Mouse (Mus musculus) intestine, embryonic 14.5 days (tissue): Measurements from ENCODE around the gene Tyro3. TPM values are rescaled to one million over a fixed set of nuclear protein-coding genes. Genes with fewer than 3 reads are reported as not detected.

ENCODE experiments used
- ATAC-seq: fragments of 200-750 bp; cut with Nextera tagmentation; replicated peaks from 2 replicates; pipeline ENCODE4 v1.8.0; 2017; ENCODE audit warnings: low read depth, moderate number of reproducible peaks, moderate TSS enrichment, moderate library complexity; ENCODE audit not compliant: low FRiP score, low TSS enrichment
- DNase-seq: peaks from one replicate; pipeline ENCODE4 v3.0.0-alpha.2; 2018; ENCODE audit warnings: low spot score
- H3K27ac ChIP-seq: fragments of 300-500 bp; sonication (generic); 2 replicates; pipeline ENCODE4 v1.5.1; 2014; ENCODE audit warnings: low read depth, mild to moderate bottlenecking, control low read depth
- H3K27me3 ChIP-seq: fragments of 300-500 bp; sonication (generic); replicated peaks from 2 replicates; pipeline ENCODE4 v1.6.1; 2014; ENCODE audit warnings: low read length, control low read depth; ENCODE audit not compliant: control insufficient read depth, insufficient read depth
- H3K36me3 ChIP-seq: fragments of 300-500 bp; sonication (generic); 2 replicates; pipeline ENCODE4 v1.6.1; 2014; ENCODE audit warnings: low read length, control low read depth; ENCODE audit not compliant: control insufficient read depth, insufficient read depth
- H3K4me1 ChIP-seq: fragments of 300-500 bp; sonication (generic); replicated peaks from 2 replicates; pipeline ENCODE4 v1.6.1; 2014; ENCODE audit warnings: low read length, control low read depth, mixed read lengths; ENCODE audit not compliant: control insufficient read depth, insufficient read depth
- H3K4me2 ChIP-seq: fragments of 300-500 bp; sonication (generic); 2 replicates; pipeline ENCODE4 v1.6.1; 2014; ENCODE audit warnings: low read length
- H3K4me3 ChIP-seq: fragments of 300-500 bp; sonication (generic); 2 replicates; pipeline ENCODE4 v1.5.1; 2014; ENCODE audit warnings: low read depth, low read length, control low read depth, mixed read lengths
- H3K9ac ChIP-seq: fragments of 300-500 bp; sonication (generic); 2 replicates; pipeline ENCODE4 v1.6.1; 2014; ENCODE audit warnings: mild to moderate bottlenecking, low read length
- H3K9me3 ChIP-seq: fragments of 300-500 bp; sonication (generic); 2 replicates; pipeline ENCODE4 v1.6.1; 2016; ENCODE audit warnings: low read length, control low read depth; ENCODE audit not compliant: control insufficient read depth
- WGBS: fragments of 180-500 bp; shearing (Covaris S2); extraction: QIAGEN DNeasy Blood & Tissue Kit; methylation state at CpG from one replicate; pipeline ENCODE4 v1.1.7; 2014; 5-methylcytosine and 5-hydroxymethylcytosine counted together
- polyA plus RNA-seq: library from polyadenylated mRNA; unstranded; fragments of >200 nt; fragmentation: Nextera tagmentation; extraction: Ambion mirVana; gene quantifications from 2 replicates; pipeline ENCODE4 v1.2.1, GENCODE M21; 2014

The Tyro3 gene
- polyA plus RNA-seq, 1 experiment from 2014 or later = 21.9 TPM

- H3K4me1 ChIP-seq = no peaks in the 10 kb centered on the region
- no peak overlapping the region for H3K27ac ChIP-seq
- H3K27me3 ChIP-seq = no peaks in the 10 kb centered on the region
- H3K4me2 ChIP-seq = no peak overlapping the region
- DNase-seq (no peak), ATAC-seq (no peak)
- no peaks in the 10 kb centered on the region for H3K36me3 ChIP-seq
- 79% methylated on average over 11 of the region's 11 CpGs for WGBS
- H3K9me3 ChIP-seq = no peaks in the 10 kb centered on the region
- H3K4me3 ChIP-seq = no peak overlapping the region
- H3K9ac ChIP-seq = no peak overlapping the region
These were observed 41.0 kb downstream of the Tyro3 start for GRCm38 (mm10) chr2:119838363-119839156.

DNA sequence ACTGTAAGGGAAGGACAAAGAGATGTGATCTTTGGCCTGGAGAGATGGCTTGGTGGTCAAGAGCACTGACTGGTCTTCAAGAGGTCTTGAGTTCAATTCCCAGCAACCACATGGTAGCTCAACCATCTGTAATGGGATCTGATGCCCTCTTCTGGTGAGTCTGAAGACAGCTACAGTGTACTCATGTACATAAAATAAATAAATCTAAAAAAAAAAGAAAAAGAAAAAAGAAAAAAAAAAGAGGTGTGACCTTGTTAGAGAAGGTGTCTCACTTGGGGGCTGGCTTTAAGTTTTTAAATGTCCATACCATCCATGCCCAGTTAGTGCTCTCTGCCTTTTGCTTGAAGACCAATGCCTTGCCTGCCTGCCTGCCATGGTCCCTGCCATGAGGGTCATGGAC is 42.5 kb downstream of the Tyro3 start:
- Histone ChIP-seq H3K4me3 (no peak overlapping the region), H3K9ac (no peak overlapping the region), H3K4me1 (no peaks in the 10 kb centered on the region), H3K27me3 (no peaks in the 10 kb centered on the region), H3K36me3 (no peaks in the 10 kb centered on the region), H3K9me3 (no peaks in the 10 kb centered on the region), H3K27ac (no peak overlapping the region), H3K4me2 (no peak overlapping the region)
- DNase-seq = no peak
- ATAC-seq = no peak

- H3K36me3 ChIP-seq = no peaks in the 10 kb centered on the region
- H3K27me3 ChIP-seq = no peaks in the 10 kb centered on the region
- ATAC-seq (no peak), DNase-seq (no peak)
- no peak overlapping the region for H3K4me3 ChIP-seq
- no peaks in the 10 kb centered on the region for H3K4me1 ChIP-seq
- H3K9ac ChIP-seq = no peak overlapping the region
- no peaks in the 10 kb centered on the region for H3K9me3 ChIP-seq
- H3K4me2 ChIP-seq = no peak overlapping the region
- 69% methylated on average over 6 of the region's 6 CpGs for WGBS
- no peak overlapping the region for H3K27ac ChIP-seq
These were observed 44.5 kb downstream of the Tyro3 start for GRCm38 (mm10) chr2:119842000-119842399.

DNA sequence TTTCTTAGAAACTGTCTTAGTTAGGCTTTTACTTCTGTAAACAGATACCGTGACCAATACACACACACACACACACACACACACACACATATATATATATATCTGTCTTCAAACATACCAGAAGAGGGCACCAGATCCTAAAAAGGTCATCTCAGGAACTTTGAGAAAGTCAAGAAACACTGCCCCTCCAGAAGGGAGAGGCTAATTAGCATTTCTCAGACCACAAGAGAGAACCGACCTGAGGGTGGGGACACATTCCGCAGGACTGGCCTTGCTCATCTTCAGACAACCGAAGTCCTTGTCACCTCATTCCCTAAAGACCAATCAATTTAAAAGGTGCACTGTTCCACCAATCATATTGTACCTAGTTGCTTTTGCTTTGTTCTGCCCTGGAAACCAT is 46.0 kb downstream of the Tyro3 start:
- H3K4me2 ChIP-seq = no peak overlapping the region
- DNase-seq = no peak

DNA sequence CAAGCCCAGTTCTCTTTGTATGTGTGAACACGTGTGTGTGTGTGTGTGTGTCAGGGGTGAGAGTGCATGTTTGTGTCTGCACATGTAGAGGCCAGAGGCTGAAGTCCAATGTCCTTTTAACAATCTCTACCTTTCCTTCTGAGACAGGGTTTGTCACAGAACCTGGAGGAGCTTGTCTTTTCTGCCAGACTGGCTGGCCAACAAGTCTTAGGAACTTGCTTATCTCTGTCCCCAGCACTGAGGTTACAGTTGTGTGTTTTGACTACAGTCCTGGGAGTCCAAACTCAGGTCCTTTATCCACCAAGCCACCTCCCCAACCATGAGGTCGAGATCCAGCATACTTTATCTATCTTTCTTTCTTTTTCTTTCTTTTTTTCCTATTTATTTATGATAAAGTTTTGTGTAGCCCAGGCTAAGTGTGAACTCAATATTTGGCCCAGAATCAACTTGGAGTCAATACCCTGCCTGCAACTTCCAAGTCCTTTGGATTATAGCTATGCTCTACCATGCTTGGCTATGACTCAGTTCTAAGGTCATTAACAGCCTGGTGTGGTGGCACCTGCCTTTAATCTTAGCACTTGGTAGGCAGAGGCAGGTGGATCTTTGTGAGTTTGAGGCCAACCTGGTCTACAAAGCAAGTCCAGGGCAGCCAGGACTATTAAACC is 48.5 kb downstream of the Tyro3 start:
- H3K36me3 ChIP-seq = no peaks in the 10 kb centered on the region
- H3K9me3 ChIP-seq = no peaks in the 10 kb centered on the region
- no peaks in the 10 kb centered on the region for H3K4me1 ChIP-seq
- H3K27ac ChIP-seq = no peak overlapping the region
- DNase-seq (no peak), ATAC-seq (no peak)
- 84% methylated on average over 2 of the region's 2 CpGs for WGBS
- no peaks in the 10 kb centered on the region for H3K27me3 ChIP-seq
- H3K4me2 ChIP-seq = no peak overlapping the region
- no peak overlapping the region for H3K4me3 ChIP-seq
- no peak overlapping the region for H3K9ac ChIP-seq

More for the DNA sequence above, 46.0 kb downstream of the Tyro3 start:
- no peak for ATAC-seq
- Histone ChIP-seq H3K4me1 (no peaks in the 10 kb centered on the region), H3K27ac (no peak overlapping the region), H3K9ac (no peak overlapping the region), H3K36me3 (no peaks in the 10 kb centered on the region), H3K27me3 (no peaks in the 10 kb centered on the region), H3K9me3 (no peaks in the 10 kb centered on the region), H3K4me3 (no peak overlapping the region)
- 87% methylated on average over 4 of the region's 4 CpGs for WGBS

DNA sequence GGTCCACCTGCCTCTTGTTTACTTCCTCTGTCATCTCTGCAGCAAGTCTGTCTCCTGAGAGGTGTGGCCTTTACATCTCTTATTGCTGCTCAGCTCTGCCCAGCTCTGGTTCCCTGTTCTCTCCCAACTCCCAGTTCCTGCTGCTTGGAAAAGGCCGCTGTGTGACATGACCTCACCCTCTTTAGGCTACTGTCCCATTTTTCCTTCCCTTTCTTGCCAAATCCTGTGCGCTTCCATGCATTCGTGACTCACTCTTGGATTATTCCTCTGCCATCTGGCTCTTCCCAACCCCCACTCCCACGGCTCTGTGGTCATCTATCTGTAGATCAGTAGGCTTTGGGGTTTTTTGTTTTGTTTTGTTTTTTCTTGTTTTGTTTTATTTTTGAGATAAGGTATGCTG is 49.4 kb downstream of the Tyro3 start:
- no peaks in the 10 kb centered on the region for H3K4me1 ChIP-seq
- H3K4me2 ChIP-seq = no peak overlapping the region
- H3K9ac ChIP-seq = no peak overlapping the region
- WGBS = 79% methylated on average over 4 of the region's 4 CpGs
- H3K9me3 ChIP-seq = no peaks in the 10 kb centered on the region
- H3K27ac ChIP-seq = no peak overlapping the region
- no peak for DNase-seq
- H3K36me3 ChIP-seq = no peaks in the 10 kb centered on the region
- no peak overlapping the region for H3K4me3 ChIP-seq
- no peaks in the 10 kb centered on the region for H3K27me3 ChIP-seq
- ATAC-seq = no peak

- H3K36me3 ChIP-seq = no peaks in the 10 kb centered on the region
- no peak overlapping the region for H3K27ac ChIP-seq
- no peak overlapping the region for H3K4me2 ChIP-seq
- no peaks in the 10 kb centered on the region for H3K27me3 ChIP-seq
- H3K9me3 ChIP-seq = no peaks in the 10 kb centered on the region
- H3K4me3 ChIP-seq = no peak overlapping the region
- ATAC-seq (no peak), DNase-seq (no peak)
- WGBS = 73% methylated on average over 4 of the region's 4 CpGs
- H3K4me1 ChIP-seq = no peaks in the 10 kb centered on the region
- H3K9ac ChIP-seq = no peak overlapping the region
These were observed 56.3 kb downstream of the Tyro3 start for GRCm38 (mm10) chr2:119853811-119854210.

DNA sequence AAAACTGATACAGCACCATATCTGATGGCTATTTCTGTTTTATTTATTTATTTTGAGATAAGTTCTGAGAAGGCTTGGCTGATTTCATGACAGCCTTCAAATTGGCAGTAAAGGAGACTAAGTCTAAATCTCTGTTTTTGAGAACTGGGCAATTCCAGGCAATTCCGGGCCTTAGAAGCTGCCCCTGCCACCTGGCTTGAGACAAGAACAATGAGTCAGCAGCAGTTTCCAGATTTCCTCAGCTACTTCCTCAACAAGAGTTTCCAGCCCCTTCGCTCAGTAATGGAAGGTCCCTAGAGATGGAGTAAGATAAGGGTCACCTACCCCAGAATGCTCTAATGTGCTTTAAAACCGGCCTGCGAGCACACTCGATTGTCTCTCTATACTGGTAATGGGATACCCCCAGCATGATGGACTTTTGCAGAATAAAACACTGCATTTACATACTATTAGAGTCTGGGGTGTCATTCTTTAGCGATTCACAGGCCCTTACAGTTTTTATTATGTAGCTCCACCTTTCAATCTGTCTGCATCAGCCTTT is 57.8 kb downstream of the Tyro3 start:
- WGBS = 65% methylated on average over 6 of the region's 6 CpGs
- Histone ChIP-seq H3K4me3 (no peak overlapping the region), H3K9ac (no peak overlapping the region), H3K9me3 (no peaks in the 10 kb centered on the region), H3K36me3 (no peaks in the 10 kb centered on the region), H3K4me1 (no peaks in the 10 kb centered on the region), H3K27ac (no peak overlapping the region), H3K4me2 (no peak overlapping the region), H3K27me3 (no peaks in the 10 kb centered on the region)
- ATAC-seq (no peak), DNase-seq (no peak)
